9 mouse cellular contexts compared by ENCODE assay signal in the genomic region with DNA sequence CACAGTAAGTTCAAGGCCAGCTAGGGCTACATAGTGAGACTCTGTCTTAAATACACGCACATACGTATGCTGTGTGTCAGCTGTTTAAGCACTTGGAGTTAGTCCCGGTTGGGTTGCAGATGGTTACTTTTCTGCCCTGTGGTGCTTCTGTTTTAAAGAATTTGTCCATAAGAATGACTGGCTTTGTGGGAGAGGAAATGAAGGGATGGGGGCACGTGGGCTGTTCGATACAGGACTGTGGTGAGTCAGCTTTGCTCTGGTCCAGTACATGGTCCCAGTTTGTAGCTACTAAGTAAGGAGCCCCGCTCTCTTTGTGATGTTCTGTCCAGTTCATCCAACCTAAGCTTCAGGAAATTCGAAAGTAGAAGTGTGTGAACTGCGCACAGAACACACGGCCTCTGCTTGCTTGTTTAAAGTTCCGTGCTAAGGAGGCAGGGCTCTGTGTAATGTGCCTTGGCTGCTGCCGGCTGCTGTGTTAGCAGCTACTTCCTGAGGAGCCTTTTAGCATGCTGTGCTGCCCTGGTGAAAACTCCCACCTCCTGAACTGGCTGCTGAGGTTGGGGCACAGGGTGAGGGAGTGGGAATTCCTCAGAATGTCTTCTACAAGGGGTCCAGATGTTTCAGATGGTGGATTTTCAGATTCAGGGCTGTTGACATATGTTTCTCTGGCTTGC. TPM values are rescaled to one million over a fixed set of nuclear protein-coding genes. Genes with fewer than 3 reads are reported as not detected.
DNase-seq lines count a peak whose midpoint lies in the region; ATAC-seq and TF ChIP-seq lines count a peak whose summit lies in the region.
"Had no signal": no experiment of that assay in that cellular context is flagged by ENCODE, and none has a peak within 500 bp of the region (broad histone marks: within the 10 kb centered on the region; RNA-seq: fewer than 3 reads in every experiment).

No protein-coding gene starts in this region.

- ATAC-seq in hematopoietic stem cell, adult 5-6 weeks (replicated peaks in 1 of 2; ENCODE audit: insufficient read depth in 1 of 2, low FRiP score in 2 of 2, low TSS enrichment in 1 of 2, low read depth in 1 of 2, poor library complexity in 2 of 2, severe bottlenecking in 2 of 2): peak; percentile 38 to 41; a peak in 2 of 4 replicates

- WGBS in heart, adult 2 months: 34% methylated on average over 11 of the region's 11 CpGs
- 53% methylated on average over 11 of the region's 11 CpGs for WGBS in midbrain, embryonic 10.5 days

- peaks cover 29% of the 10 kb centered on the region for H3K4me1 ChIP-seq in heart, adult 2 months (ENCODE audit: control insufficient read depth, insufficient read depth, low read length)
- peaks cover 95% of the 10 kb centered on the region for H3K4me1 ChIP-seq in megakaryocyte, embryonic 14.5 days
- H3K4me1 ChIP-seq in midbrain, embryonic 10.5 days: peaks cover 60% of the 10 kb centered on the region

- H3K27ac ChIP-seq in heart, adult 2 months: no peak overlapping the region; the same call in 1 of the 2 replicates
- H3K27ac ChIP-seq in midbrain, embryonic 10.5 days (replicated peaks): no peak overlapping the region

- no peak for TF ChIP-seq EP300 in heart, adult 2 months (IDR thresholded peaks at IDR 0.05; ENCODE audit: insufficient read depth, low read depth, low read length)

- H3K9ac ChIP-seq in heart, adult 2 months (ENCODE audit: low read depth, low read length): peak overlapping the region; percentile 15; the same call in 1 of the 2 replicates

- DNase-seq in heart, adult 2 months: peak in 1 of 2 experiments; percentile 40
- no peak for DNase-seq in heart, adult 9 months (ENCODE audit: low spot score in 2 of 2)
- DNase-seq in CD4-positive helper T cell, adult 2 months (ENCODE audit: low read depth, low spot score): peak; percentile 41
- DNase-seq in midbrain, embryonic 10.5 days (ENCODE audit: low spot score): no peak
- no peak for DNase-seq in cerebellum, postnatal 10 days
- DNase-seq in left cerebral cortex, postnatal 4 days: no peak
- DNase-seq: cerebellum, postnatal 25 days had no signal

- peaks cover 12% of the 10 kb centered on the region for H3K79me2 ChIP-seq in heart, adult 2 months (replicated peaks; ENCODE audit: control insufficient read depth, insufficient read depth, low read length)

- intact Hi-C loops in heart, adult 2 months (cut with DNase I): no loop called here
- intact Hi-C loops in left cerebral cortex, postnatal 4 days (cut with DNase I): loop anchor here (10.0 kb wide), 1 partner anchor 143 kb away; no protein-coding TSS in a partner anchor

- H3K9me3 ChIP-seq in megakaryocyte, embryonic 14.5 days: no peaks in the 10 kb centered on the region
- H3K9me3 ChIP-seq in midbrain, embryonic 10.5 days (replicated peaks): no peaks in the 10 kb centered on the region

- H3K36me3 ChIP-seq in heart, adult 2 months (ENCODE audit: control insufficient read depth, insufficient read depth, low read length): no peaks in the 10 kb centered on the region; the same call in 1 of the 2 replicates
- H3K36me3 ChIP-seq in megakaryocyte, embryonic 14.5 days (replicated peaks; ENCODE audit: low read length): peaks cover 27% of the 10 kb centered on the region
- H3K36me3 ChIP-seq in midbrain, embryonic 10.5 days: no peaks in the 10 kb centered on the region; the same call in 1 of the 2 replicates

- no peak for TF ChIP-seq POLR2A in heart, adult 2 months (IDR thresholded peaks at IDR 0.05; ENCODE audit: insufficient read depth, low read depth, low read length)

- TF ChIP-seq CTCF in heart, adult 2 months (IDR thresholded peaks at IDR 0.05): no peak

- no peaks in the 10 kb centered on the region for H3K27me3 ChIP-seq in heart, adult 2 months (ENCODE audit: control insufficient read depth, insufficient read depth, low read length)
- no peaks in the 10 kb centered on the region for H3K27me3 ChIP-seq in megakaryocyte, embryonic 14.5 days (replicated peaks)
- H3K27me3 ChIP-seq in midbrain, embryonic 10.5 days (ENCODE audit: low read depth, poor library complexity, severe bottlenecking): no peaks in the 10 kb centered on the region

- no peak overlapping the region for H3K4me3 ChIP-seq in heart, adult 2 months
- H3K4me3 ChIP-seq in megakaryocyte, embryonic 14.5 days (replicated peaks): peak overlapping the region; percentile 87
- H3K4me3 ChIP-seq in midbrain, embryonic 10.5 days: no peak overlapping the region

RNA-seq across cellular contexts. Expression of a gene that starts 31.5 kb away (rescaled TPM):
- total RNA-seq in heart, adult 2 months (2021): 10 to 100 TPM; 29.9 to 30.8 TPM
- 10.4 and 11.0 TPM in 2 replicates for polyA plus RNA-seq in heart, adult 2 months (2012; rRNA removed)
- total RNA-seq in hematopoietic stem cell, adult 5-6 weeks (2017): 55.4 and 56.2 TPM in 2 replicates
- 3.6 and 10.3 TPM in 2 replicates for polyA plus RNA-seq in megakaryocyte, embryonic 14.5 days (2012; ENCODE audit: insufficient read depth, low replicate concordance)
- 9.9 TPM in 2 replicates for polyA plus RNA-seq in midbrain, embryonic 10.5 days (2016; fragmentation: Nextera tagmentation; extraction: Ambion mirVana)
- total RNA-seq in left cerebral cortex, postnatal 4 days (2021): 100 to 1,000 TPM in 1 of 2 experiments, 10 to 100 TPM in 1; 95.9 to 105 TPM
